Comparison of ENCODE assay signal across 20 mouse cellular contexts in the genomic region with DNA sequence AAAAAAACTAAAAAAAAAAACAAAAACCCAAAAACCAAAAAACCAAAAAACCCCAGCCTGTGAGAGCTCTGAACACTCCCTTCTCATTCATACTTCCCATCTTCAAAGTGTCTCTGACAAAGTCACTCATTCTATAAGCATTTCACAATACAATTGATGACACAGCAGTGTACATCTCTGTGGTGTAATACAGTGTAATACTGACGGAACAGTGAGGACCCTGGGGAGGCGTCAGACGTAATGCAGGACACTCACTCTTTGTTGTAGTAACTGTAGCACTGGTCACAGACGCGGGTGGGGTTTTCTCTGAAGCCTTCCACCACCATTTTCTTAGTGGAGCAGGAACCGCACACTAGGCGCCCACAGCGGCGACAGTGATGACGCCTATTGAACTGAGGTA. TPM values are rescaled to one million over a fixed set of nuclear protein-coding genes. Genes with fewer than 3 reads are reported as not detected.
DNase-seq lines count a peak whose midpoint lies in the region; ATAC-seq and TF ChIP-seq lines count a peak whose summit lies in the region.
"Had no signal": no experiment of that assay in that cellular context is flagged by ENCODE, and none has a peak within 500 bp of the region (broad histone marks: within the 10 kb centered on the region; RNA-seq: fewer than 3 reads in every experiment).

No protein-coding gene starts in this region.

- no peak for TF ChIP-seq EP300 in liver, postnatal 0 days (IDR thresholded peaks at IDR 0.05; ENCODE audit: low read depth)

- H3K27me3 ChIP-seq in liver, postnatal 0 days (ENCODE audit: insufficient read depth, low read length) = no peaks in the 10 kb centered on the region
- H3K27me3 ChIP-seq in liver, embryonic 11.5 days (replicated peaks; ENCODE audit: control insufficient read depth, insufficient read depth, low read length) = no peaks in the 10 kb centered on the region
- H3K27me3 ChIP-seq in intestine, embryonic 16.5 days (replicated peaks; ENCODE audit: control insufficient read depth, insufficient read depth, low read length) = no peaks in the 10 kb centered on the region
- H3K27me3 ChIP-seq: embryonic facial prominence, embryonic 12.5 days; forebrain, embryonic 15.5 days; hindbrain, embryonic 13.5 days had no signal

- TF ChIP-seq CTCF in liver, postnatal 0 days (IDR thresholded peaks at IDR 0.05; ENCODE audit: low read depth) = no peak
- TF ChIP-seq CTCF in left cerebral cortex, adult 2 months (IDR thresholded peaks at IDR 0.05) = no peak

- intact Hi-C loops in left cerebral cortex, adult 2 months (cut with DNase I) = no loop called here

- peak; percentile 6; the same call in 1 of the 2 replicates for ATAC-seq in liver, postnatal 0 days
- ATAC-seq in liver, embryonic 11.5 days (replicated peaks; ENCODE audit: low FRiP score) = no peak
- peak; percentile 85 for ATAC-seq in megakaryocyte, adult 5-6 weeks (ENCODE audit: poor library complexity, severe bottlenecking)
- ATAC-seq in intestine, embryonic 16.5 days = no peak
- ATAC-seq: forebrain, embryonic 15.5 days; hindbrain, postnatal 0 days had no signal

- 82% methylated on average over 10 of the region's 10 CpGs for WGBS in liver, postnatal 0 days (ENCODE audit: insufficient replicate concordance)
- 92% methylated on average over 10 of the region's 10 CpGs for WGBS in liver, embryonic 11.5 days
- 97% methylated on average over 10 of the region's 10 CpGs for WGBS in intestine, embryonic 16.5 days

- peaks cover 11% of the 10 kb centered on the region for H3K4me1 ChIP-seq in liver, postnatal 0 days (ENCODE audit: insufficient read depth)
- no peaks in the 10 kb centered on the region for H3K4me1 ChIP-seq in liver, embryonic 11.5 days (replicated peaks; ENCODE audit: control insufficient read depth, insufficient read depth, low read length)
- no peaks in the 10 kb centered on the region for H3K4me1 ChIP-seq in intestine, embryonic 16.5 days (ENCODE audit: control insufficient read depth, insufficient read depth, low read length)
- H3K4me1 ChIP-seq: embryonic facial prominence, embryonic 12.5 days; forebrain, embryonic 15.5 days; hindbrain, embryonic 13.5 days had no signal

- H3K27ac ChIP-seq in liver, postnatal 0 days (ENCODE audit: low read depth) = no peak overlapping the region
- no peak overlapping the region for H3K27ac ChIP-seq in liver, embryonic 11.5 days (ENCODE audit: low read depth, low read length)
- no peak overlapping the region for H3K27ac ChIP-seq in intestine, embryonic 16.5 days (ENCODE audit: low read length)
- H3K27ac ChIP-seq in left cerebral cortex, adult 2 months = no peak overlapping the region
- H3K27ac ChIP-seq: embryonic facial prominence, embryonic 12.5 days; forebrain, embryonic 15.5 days; hindbrain, embryonic 13.5 days; hindbrain, postnatal 0 days had no signal

- H3K9me3 ChIP-seq in liver, postnatal 0 days (ENCODE audit: low read length) = no peaks in the 10 kb centered on the region
- no peaks in the 10 kb centered on the region for H3K9me3 ChIP-seq in liver, embryonic 11.5 days (ENCODE audit: control insufficient read depth, low read length)
- H3K9me3 ChIP-seq in intestine, embryonic 16.5 days (ENCODE audit: control insufficient read depth, low read length) = no peaks in the 10 kb centered on the region
- H3K9me3 ChIP-seq: embryonic facial prominence, embryonic 12.5 days; forebrain, embryonic 15.5 days; hindbrain, embryonic 13.5 days had no signal

- H3K4me2 ChIP-seq in liver, postnatal 0 days (ENCODE audit: low read depth, low read length) = no peak overlapping the region
- no peak overlapping the region for H3K4me2 ChIP-seq in liver, embryonic 11.5 days
- no peak overlapping the region for H3K4me2 ChIP-seq in intestine, embryonic 16.5 days (ENCODE audit: low read depth, low read length)
- H3K4me2 ChIP-seq: embryonic facial prominence, embryonic 12.5 days; forebrain, embryonic 15.5 days; hindbrain, embryonic 13.5 days had no signal

- no peak for DNase-seq in liver, postnatal 0 days
- DNase-seq in liver, embryonic 11.5 days (ENCODE audit: low spot score) = no peak
- peak; percentile 4 for DNase-seq in c-Kit-positive CD71-negative TER-119-negative erythroid progenitor cells, embryonic 14.5 days (ENCODE audit: low read depth)
- DNase-seq in left cerebral cortex, adult 2 months (ENCODE audit: extremely low spot score in 1 of 2, low spot score in 2 of 2) = no peak
- no peak for DNase-seq in layer of hippocampus, postnatal 14 days (ENCODE audit: low spot score in 2 of 2)
- DNase-seq: adrenal gland, adult 2 months; adrenal gland, postnatal 25 days; cerebellum, adult 11 months; cerebellum, adult 8-10 months; cerebellum, postnatal 14 days; gastrocnemius, postnatal 14 days; heart, adult 11 months; heart, postnatal 10 days; heart, postnatal 4 days had no signal

- no peak overlapping the region for H3K4me3 ChIP-seq in liver, postnatal 0 days (ENCODE audit: low read depth, low read length)
- H3K4me3 ChIP-seq in liver, embryonic 11.5 days (ENCODE audit: low read depth, low read length) = no peak overlapping the region
- H3K4me3 ChIP-seq in intestine, embryonic 16.5 days (ENCODE audit: low read length) = no peak overlapping the region
- no peak overlapping the region for H3K4me3 ChIP-seq in left cerebral cortex, adult 2 months
- H3K4me3 ChIP-seq: embryonic facial prominence, embryonic 12.5 days; forebrain, embryonic 15.5 days; hindbrain, embryonic 13.5 days had no signal

- H3K36me3 ChIP-seq in liver, postnatal 0 days (replicated peaks; ENCODE audit: insufficient read depth, low read length) = peaks cover 61% of the 10 kb centered on the region
- H3K36me3 ChIP-seq in liver, embryonic 11.5 days (ENCODE audit: control insufficient read depth, insufficient read depth, low read length) = peaks cover 26% of the 10 kb centered on the region; the same call in 1 of the 2 replicates
- H3K36me3 ChIP-seq in intestine, embryonic 16.5 days (ENCODE audit: control insufficient read depth, insufficient read depth, low read length) = peaks cover 9% of the 10 kb centered on the region; the same call in 1 of the 2 replicates

- no peak overlapping the region for H3K9ac ChIP-seq in liver, postnatal 0 days (replicated peaks)
- no peak overlapping the region for H3K9ac ChIP-seq in liver, embryonic 11.5 days (ENCODE audit: low read depth, low read length)
- no peak overlapping the region for H3K9ac ChIP-seq in intestine, embryonic 16.5 days (ENCODE audit: low read depth, low read length)
- H3K9ac ChIP-seq: embryonic facial prominence, embryonic 12.5 days; forebrain, embryonic 15.5 days; hindbrain, embryonic 13.5 days had no signal

RNA-seq across cellular contexts. Expression of a gene that starts 41.1 kb away (rescaled TPM):
- 4.2 and 4.8 TPM in 2 replicates for polyA plus RNA-seq in liver, postnatal 0 days (2015; fragmentation: Nextera tagmentation; extraction: Ambion mirVana)
- polyA plus RNA-seq in liver, embryonic 11.5 days (2014; fragmentation: Nextera tagmentation; extraction: Ambion mirVana) = 16.2 and 18.0 TPM in 2 replicates
- 27.2 and 41.6 TPM in 2 replicates for total RNA-seq in megakaryocyte, adult 5-6 weeks (2015)
- total RNA-seq in megakaryocyte, adult 5-6 weeks (2017) = 19.7 and 29.1 TPM in 2 replicates
- polyA plus RNA-seq in intestine, embryonic 16.5 days (2015; fragmentation: Nextera tagmentation; extraction: Ambion mirVana) = 12.3 and 12.5 TPM in 2 replicates
- total RNA-seq in left cerebral cortex, adult 2 months (2021) = 10 to 100 TPM; 29.0 to 31.5 TPM
- total RNA-seq in layer of hippocampus, postnatal 14 days (2021) = 10 to 100 TPM; 27.0 to 30.0 TPM

RNA-seq across cellular contexts. Expression of a gene that starts 42.1 kb away (rescaled TPM):
- 2.5 TPM in 2 replicates for polyA plus RNA-seq in liver, postnatal 0 days (2015; fragmentation: Nextera tagmentation; extraction: Ambion mirVana)
- polyA plus RNA-seq in liver, embryonic 11.5 days (2014; fragmentation: Nextera tagmentation; extraction: Ambion mirVana) = 7.7 and 8.3 TPM in 2 replicates
- 3.2 and 5.9 TPM in 2 replicates for total RNA-seq in megakaryocyte, adult 5-6 weeks (2015)
- total RNA-seq in megakaryocyte, adult 5-6 weeks (2017) = 7.1 TPM in 2 replicates
- polyA plus RNA-seq in intestine, embryonic 16.5 days (2015; fragmentation: Nextera tagmentation; extraction: Ambion mirVana) = 6.2 and 6.8 TPM in 2 replicates
- under 1 TPM in 1 of 2 experiments, not detected in 1; 0.36 TPM for total RNA-seq in left cerebral cortex, adult 2 months (2021)
- total RNA-seq in layer of hippocampus, postnatal 14 days (2021) = under 1 TPM; 0.33 to 0.46 TPM

RNA-seq across cellular contexts. Expression of a gene that starts 46.3 kb away (rescaled TPM):
- 1.6 and 1.8 TPM in 2 replicates for polyA plus RNA-seq in liver, postnatal 0 days (2015; fragmentation: Nextera tagmentation; extraction: Ambion mirVana)
- 0.58 and 0.62 TPM in 2 replicates for polyA plus RNA-seq in liver, embryonic 11.5 days (2014; fragmentation: Nextera tagmentation; extraction: Ambion mirVana)
- total RNA-seq in megakaryocyte, adult 5-6 weeks (2015) = 14.8 and 21.4 TPM in 2 replicates
- total RNA-seq in megakaryocyte, adult 5-6 weeks (2017) = 15.5 and 17.2 TPM in 2 replicates
- 0.94 and 1.2 TPM in 2 replicates for polyA plus RNA-seq in intestine, embryonic 16.5 days (2015; fragmentation: Nextera tagmentation; extraction: Ambion mirVana)
- 1 to 10 TPM; 1.8 to 2.1 TPM for total RNA-seq in left cerebral cortex, adult 2 months (2021)
- 1 to 10 TPM; 1.2 to 2.4 TPM for total RNA-seq in layer of hippocampus, postnatal 14 days (2021)
- total RNA-seq: heart, postnatal 4 days had no signal

Comparison
In these comparisons a context has a peak if more than half of its experiments do, and no peak if none do; other contexts are left out.
1. ATAC-seq: peak in liver, postnatal 0 days (single experiment) and megakaryocyte, adult 5-6 weeks (single experiment); none in liver, embryonic 11.5 days (single experiment) and intestine, embryonic 16.5 days (single experiment).
2. RNA of a gene that starts 46.3 kb away (total RNA-seq): 14.8 to 21.4 TPM in megakaryocyte, adult 5-6 weeks; 1.2 to 2.4 TPM in layer of hippocampus, postnatal 14 days and 1.8 to 2.1 TPM in left cerebral cortex, adult 2 months; every median in the first group is over 4 times any median in the second.